Mouse (Mus musculus) thymus, postnatal 4 days (tissue): ENCODE results near the gene Vmn1r21.
"Not testable (repeated sequence)": the region's sequence is repeated elsewhere in the genome, so short reads cannot be mapped to it uniquely, and the experiment has no call there.

Experiments
- DNase-seq: peaks from one replicate; pipeline ENCODE4 v3.0.0; 2021

Vmn1r21 gene

GRCm38 (mm10) chr6:57850286-57850685 lies at the start of gene Vmn1r21:
Gene Vmn1r21 (minus strand): TSS chr6:57850343.
- DNase-seq = no peak

- peak; percentile 14 for DNase-seq
Observed at GRCm38 (mm10) chr6:57859043-57860042, 9.2 kb upstream of the Vmn1r21 start.

- DNase-seq = not testable (repeated sequence)
Observed at GRCm38 (mm10) chr6:57851177-57851576, 1.0 kb upstream of the Vmn1r21 start.

- no peak for DNase-seq
Observed at GRCm38 (mm10) chr6:57839693-57840408, 10.3 kb downstream of the Vmn1r21 start.

GRCm38 (mm10) chr6:57825259-57825715 lies 24.9 kb downstream of the Vmn1r21 start:
- DNase-seq = no peak

GRCm38 (mm10) chr6:57824422-57825258 lies 25.5 kb downstream of the Vmn1r21 start, which contains the start of gene Vopp1:
Gene Vopp1 (minus strand): TSS chr6:57825159.
- DNase-seq = peak; percentile 83

- DNase-seq = no peak
Observed at GRCm38 (mm10) chr6:57823461-57823860, 26.7 kb downstream of the Vmn1r21 start.

GRCm38 (mm10) chr6:57822648-57823410 lies 27.3 kb downstream of the Vmn1r21 start:
- DNase-seq = no peak

GRCm38 (mm10) chr6:57814436-57814940 lies 35.7 kb downstream of the Vmn1r21 start:
- no peak for DNase-seq

GRCm38 (mm10) chr6:57811748-57812730 lies 38.1 kb downstream of the Vmn1r21 start:
- DNase-seq = no peak

GRCm38 (mm10) chr6:57805218-57806069 lies 44.7 kb downstream of the Vmn1r21 start:
- no peak for DNase-seq

GRCm38 (mm10) chr6:57803130-57803529 lies 47.0 kb downstream of the Vmn1r21 start:
- DNase-seq = no peak

- DNase-seq = no peak
Observed at GRCm38 (mm10) chr6:57798986-57799385, 51.2 kb downstream of the Vmn1r21 start.

- no peak for DNase-seq
Observed at GRCm38 (mm10) chr6:57796853-57797423, 53.2 kb downstream of the Vmn1r21 start.

- peak; percentile 8 for DNase-seq
Observed at GRCm38 (mm10) chr6:57795835-57796234, 54.3 kb downstream of the Vmn1r21 start.
